In genomic region chr2:172329179-172329578, GRCm38 (mm10) we compare ENCODE assay signal across 9 mouse cellular contexts. TPM values are rescaled to one million over a fixed set of nuclear protein-coding genes. Genes with fewer than 3 reads are reported as not detected.
DNase-seq lines count a peak whose midpoint lies in the region; ATAC-seq and TF ChIP-seq lines count a peak whose summit lies in the region.
"Had no signal": no experiment of that assay in that cellular context is flagged by ENCODE, and none has a peak within 500 bp of the region (broad histone marks: within the 10 kb centered on the region; RNA-seq: fewer than 3 reads in every experiment).

No protein-coding gene starts in this region.

- no peak for TF ChIP-seq POLR2A in MEL (IDR thresholded peaks at IDR 0.05; ENCODE audit: control insufficient read depth in 1 of 2, insufficient read depth in 1 of 2, low read depth in 1 of 2, low read length in 2 of 2, poor library complexity in 1 of 2)

- H3K4me1 ChIP-seq in heart, embryonic 11.5 days (ENCODE audit: control insufficient read depth, insufficient read depth, low read length) = no peaks in the 10 kb centered on the region
- no peaks in the 10 kb centered on the region for H3K4me1 ChIP-seq in MEL (ENCODE audit: control insufficient read depth in 1 of 2, insufficient read depth in 2 of 2, low read length in 2 of 2)
- peaks cover 8% of the 10 kb centered on the region for H3K4me1 ChIP-seq in midbrain, embryonic 10.5 days
- H3K4me1 ChIP-seq: lung, embryonic 15.5 days had no signal

- H3K4me3 ChIP-seq in heart, embryonic 11.5 days (ENCODE audit: low read depth, low read length) = no peak overlapping the region
- no peak overlapping the region for H3K4me3 ChIP-seq in MEL (ENCODE audit: control insufficient read depth in 1 of 2, insufficient read depth in 1 of 2, low read depth in 2 of 2, low read length in 2 of 2)
- H3K4me3 ChIP-seq in midbrain, embryonic 10.5 days = peak overlapping the region; percentile 20; the same call in 1 of the 2 replicates
- H3K4me3 ChIP-seq: lung, embryonic 15.5 days had no signal

- no peaks in the 10 kb centered on the region for H3K9me3 ChIP-seq in heart, embryonic 11.5 days (replicated peaks; ENCODE audit: control insufficient read depth, low read length)
- no peaks in the 10 kb centered on the region for H3K9me3 ChIP-seq in MEL (replicated peaks; ENCODE audit: insufficient read depth, low read length)
- no peaks in the 10 kb centered on the region for H3K9me3 ChIP-seq in midbrain, embryonic 10.5 days (replicated peaks)
- H3K9me3 ChIP-seq: lung, embryonic 15.5 days had no signal

- H3K36me3 ChIP-seq in heart, embryonic 11.5 days (ENCODE audit: control insufficient read depth, insufficient read depth, low read length) = no peaks in the 10 kb centered on the region
- no peaks in the 10 kb centered on the region for H3K36me3 ChIP-seq in MEL (ENCODE audit: control insufficient read depth in 1 of 2, insufficient read depth in 2 of 2, low read length in 2 of 2)
- no peaks in the 10 kb centered on the region for H3K36me3 ChIP-seq in midbrain, embryonic 10.5 days
- H3K36me3 ChIP-seq in splenic B cell, adult 2 months (ENCODE audit: control insufficient read depth, insufficient read depth, low read length, poor library complexity, severe bottlenecking) = no peaks in the 10 kb centered on the region
- H3K36me3 ChIP-seq: lung, embryonic 15.5 days had no signal

- TF ChIP-seq EP300 in MEL (IDR thresholded peaks at IDR 0.05; ENCODE audit: low read depth in 1 of 2, low read length in 2 of 2) = no peak

- H3K27me3 ChIP-seq in heart, embryonic 11.5 days (ENCODE audit: control insufficient read depth, insufficient read depth, low read length) = peaks cover 12% of the 10 kb centered on the region
- peaks cover 0 to 1% of the 10 kb centered on the region in 2 experiments; a peak in 2 of 4 replicates for H3K27me3 ChIP-seq in MEL (ENCODE audit: control insufficient read depth in 1 of 2, insufficient read depth in 2 of 2, low read length in 2 of 2)
- peaks cover 13% of the 10 kb centered on the region for H3K27me3 ChIP-seq in midbrain, embryonic 10.5 days (ENCODE audit: low read depth, poor library complexity, severe bottlenecking)
- no peaks in the 10 kb centered on the region for H3K27me3 ChIP-seq in splenic B cell, adult 2 months (ENCODE audit: control insufficient read depth, insufficient read depth, low read length, poor library complexity, severe bottlenecking)

- no peak for DNase-seq in heart, adult 8-10 months (ENCODE audit: low spot score)
- DNase-seq in MEL (ENCODE audit: low read depth, low spot score) = peak; percentile 66
- DNase-seq in cerebellum, postnatal 10 days = peak; percentile 91 to 92
- peak; percentile 52 to 72 for DNase-seq in frontal cortex, postnatal 14 days (ENCODE audit: low spot score in 2 of 2)
- peak; percentile 71 to 75 for DNase-seq in layer of hippocampus, postnatal 36 days
- DNase-seq in midbrain, embryonic 10.5 days (ENCODE audit: low spot score) = peak; percentile 79
- peak; percentile 20 for DNase-seq in splenic B cell, adult 2 months (ENCODE audit: low read depth, low spot score)

- TF ChIP-seq CTCF in MEL (IDR thresholded peaks at IDR 0.05 in 2 of 3, conservative IDR thresholded peaks at IDR 0.05 in 1 of 3; ENCODE audit: control insufficient read depth in 1 of 3, insufficient read depth in 1 of 3, low read depth in 2 of 3, low read length in 3 of 3, poor library complexity in 1 of 3, severe bottlenecking in 1 of 3) = peak; percentile 82 to 96 (median 93)

- WGBS in heart, embryonic 11.5 days (ENCODE audit: insufficient replicate concordance) = 7% methylated on average over 13 of the region's 13 CpGs
- WGBS in midbrain, embryonic 10.5 days = 13% methylated on average over 13 of the region's 13 CpGs

- peak overlapping the region; percentile 39 for H3K4me2 ChIP-seq in heart, embryonic 11.5 days
- H3K4me2 ChIP-seq: lung, embryonic 15.5 days had no signal

- peak; percentile 95 for TF ChIP-seq RAD21 in MEL (IDR thresholded peaks at IDR 0.05; ENCODE audit: low read depth, low read length)

- H3K9ac ChIP-seq in heart, embryonic 11.5 days (ENCODE audit: low read depth, low read length) = no peak overlapping the region
- H3K9ac ChIP-seq in MEL (ENCODE audit: control insufficient read depth, low read depth, low read length, poor library complexity, severe bottlenecking) = no peak overlapping the region
- H3K9ac ChIP-seq: lung, embryonic 15.5 days had no signal

- ATAC-seq in heart, embryonic 11.5 days (replicated peaks; ENCODE audit: insufficient number of reproducible peaks, low FRiP score, low TSS enrichment) = no peak

- H3K27ac ChIP-seq in heart, embryonic 11.5 days (ENCODE audit: low read depth, low read length) = no peak overlapping the region
- no peak overlapping the region for H3K27ac ChIP-seq in MEL (ENCODE audit: control insufficient read depth, low read depth, low read length)
- no peak overlapping the region for H3K27ac ChIP-seq in midbrain, embryonic 10.5 days (replicated peaks)
- H3K27ac ChIP-seq: lung, embryonic 15.5 days had no signal

- H3K79me2 ChIP-seq in MEL (ENCODE audit: control insufficient read depth, insufficient read depth, low read length, poor library complexity) = no peaks in the 10 kb centered on the region

TF ChIP-seq in MEL, 35 proteins besides CTCF, POLR2A, EP300 and RAD21:
- TF ChIP-seq SIN3A (IDR thresholded peaks at IDR 0.05; ENCODE audit: low read length) = no peak
- peak; percentile 99 for TF ChIP-seq SMC3 (IDR thresholded peaks at IDR 0.05; ENCODE audit: low read depth, low read length)
- no peak for TF ChIP-seq POLR2AphosphoS5 (IDR thresholded peaks at IDR 0.05; ENCODE audit: borderline replicate concordance, low read depth, low read length)
- TF ChIP-seq ZC3H11A (IDR thresholded peaks at IDR 0.05; ENCODE audit: low read depth, low read length) = peak; percentile 98
- TF ChIP-seq USF1 (IDR thresholded peaks at IDR 0.05; ENCODE audit: low read depth, low read length) = no peak
- no peak for TF ChIP-seq TCF12 (IDR thresholded peaks at IDR 0.05; ENCODE audit: low read depth, low read length)

RNA-seq across cellular contexts. Expression of gene Fam210b, which starts 16.2 kb away (rescaled TPM):
- 24.1 and 26.6 TPM in 2 replicates for polyA plus RNA-seq in heart, embryonic 11.5 days (2014; fragmentation: Nextera tagmentation; extraction: Ambion mirVana)
- 1 to 10 TPM; 5.0 to 7.1 (median 5.9) TPM for total RNA-seq in heart, adult 8-10 months (2022)
- 2.7 and 3.5 TPM in 2 replicates for total RNA-seq in MEL (2012; rRNA removed)
- 10 to 100 TPM in 1 of 2 experiments, not detected in 1; 11.4 TPM for polyA plus RNA-seq in MEL (2012; ENCODE audit: insufficient read depth in 1 of 2, insufficient read length in 2 of 2, low read depth in 1 of 2, low replicate concordance in 2 of 2, missing spikeins in 1 of 2)
- 10 to 100 TPM; 22.8 to 24.2 TPM for total RNA-seq in layer of hippocampus, postnatal 36 days (2021)
- 24.3 and 33.1 TPM in 2 replicates for polyA plus RNA-seq in midbrain, embryonic 10.5 days (2016; fragmentation: Nextera tagmentation; extraction: Ambion mirVana)

RNA-seq across cellular contexts. Expression of gene Aurka, which starts 41.2 kb away (rescaled TPM):
- 112 and 115 TPM in 2 replicates for polyA plus RNA-seq in heart, embryonic 11.5 days (2014; fragmentation: Nextera tagmentation; extraction: Ambion mirVana)
- 1 to 10 TPM in 2 of 4 experiments, under 1 TPM in 2; 0.53 to 1.6 (median 0.83) TPM for total RNA-seq in heart, adult 8-10 months (2022)
- total RNA-seq in MEL (2012; rRNA removed) = 110 and 127 TPM in 2 replicates
- polyA plus RNA-seq in MEL (2012; ENCODE audit: insufficient read depth in 1 of 2, insufficient read length in 2 of 2, low read depth in 1 of 2, low replicate concordance in 2 of 2, missing spikeins in 1 of 2) = 100 to 1,000 TPM; 150 to 236 TPM
- total RNA-seq in layer of hippocampus, postnatal 36 days (2021) = 1 to 10 TPM; 2.2 to 2.4 TPM
- polyA plus RNA-seq in midbrain, embryonic 10.5 days (2016; fragmentation: Nextera tagmentation; extraction: Ambion mirVana) = 196 and 221 TPM in 2 replicates

RNA-seq across cellular contexts. Expression of gene Cstf1, which starts 41.3 kb away (rescaled TPM):
- 34.4 and 34.6 TPM in 2 replicates for polyA plus RNA-seq in heart, embryonic 11.5 days (2014; fragmentation: Nextera tagmentation; extraction: Ambion mirVana)
- total RNA-seq in heart, adult 8-10 months (2022) = 10 to 100 TPM; 15.6 to 18.9 (median 17.9) TPM
- total RNA-seq in MEL (2012; rRNA removed) = 63.3 and 77.4 TPM in 2 replicates
- 100 to 1,000 TPM in 1 of 2 experiments, 10 to 100 TPM in 1; 66.9 to 105 TPM for polyA plus RNA-seq in MEL (2012; ENCODE audit: insufficient read depth in 1 of 2, insufficient read length in 2 of 2, low read depth in 1 of 2, low replicate concordance in 2 of 2, missing spikeins in 1 of 2)
- total RNA-seq in layer of hippocampus, postnatal 36 days (2021) = 10 to 100 TPM; 24.3 to 28.8 TPM
- 51.0 and 58.0 TPM in 2 replicates for polyA plus RNA-seq in midbrain, embryonic 10.5 days (2016; fragmentation: Nextera tagmentation; extraction: Ambion mirVana)

Comparison
In these comparisons a context has a peak if more than half of its experiments do, and no peak if none do; other contexts are left out.
1. RNA of gene Aurka, which starts 41.2 kb away (total RNA-seq): 110 to 127 TPM in MEL; 2.2 to 2.4 TPM in layer of hippocampus, postnatal 36 days and 0.53 to 1.6 TPM in heart, adult 8-10 months; every median in the first group is over 10 times any median in the second.